Mouse (Mus musculus): Measurements from ENCODE around the gene Ap1g2. TPM values are rescaled to one million over a fixed set of nuclear protein-coding genes. Genes with fewer than 3 reads are reported as not detected.

The Ap1g2 gene
- total RNA-seq, 2 experiments from 2014 or later: 4.6 to 5.0 TPM

DNA sequence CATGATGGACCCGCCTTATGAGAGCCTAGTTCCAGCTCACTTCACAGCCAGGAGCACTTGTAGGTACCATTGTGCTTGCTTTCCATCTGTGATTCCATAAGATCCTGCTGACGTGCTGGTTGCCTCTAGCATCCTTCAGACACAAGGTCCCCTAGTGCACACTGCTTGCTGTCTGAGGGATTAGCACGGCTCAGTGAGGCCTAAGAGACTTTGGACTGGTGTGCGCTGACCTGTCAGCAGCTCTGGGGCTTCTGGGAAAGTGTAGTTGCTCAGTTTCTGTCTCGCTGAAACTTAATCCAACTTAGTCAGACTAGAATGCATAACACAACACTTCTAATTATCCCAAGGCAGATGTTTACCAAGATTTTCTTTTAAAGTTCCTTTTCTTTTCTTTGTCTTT, 46.5 kb downstream of the Ap1g2 start:
- DNase-seq: no peak

- DNase-seq: no peak
Observed at GRCm38 (mm10) chr14:55059009-55059408, 47.4 kb downstream of the Ap1g2 start.

DNA sequence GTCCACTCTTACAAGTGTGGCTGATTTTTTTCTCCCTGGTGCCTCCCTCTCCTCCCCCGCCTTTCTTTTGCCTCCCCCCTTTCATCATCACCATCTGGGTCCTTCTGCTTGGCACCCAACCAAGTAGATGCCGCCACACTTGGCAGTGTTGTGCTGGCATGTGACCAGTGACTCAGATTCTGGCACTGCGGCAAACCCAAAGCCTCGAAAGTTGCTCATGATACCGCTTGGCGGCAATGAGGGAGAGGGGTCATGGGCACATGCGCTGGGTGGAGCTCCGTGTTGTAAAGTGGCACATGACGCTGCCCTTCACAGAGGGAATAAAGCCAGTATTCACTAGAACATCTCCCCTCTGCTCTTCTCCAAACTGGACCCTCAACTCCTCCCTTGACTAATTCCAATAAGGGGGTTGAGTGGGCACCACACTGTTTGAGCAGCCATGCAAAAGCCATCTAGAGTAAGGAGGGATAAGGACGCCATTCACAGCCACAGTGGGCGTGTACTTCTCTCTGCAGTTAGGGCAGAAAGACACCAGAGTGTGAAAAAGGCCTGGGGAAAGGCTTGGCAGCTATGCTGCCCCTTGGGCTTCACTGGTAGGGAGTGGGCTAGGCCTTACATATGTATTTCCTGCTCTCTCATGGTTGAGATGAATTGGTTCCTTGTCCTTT, 51.1 kb downstream of the Ap1g2 start:
- DNase-seq: peak; percentile 51

- no peak for DNase-seq
Observed at GRCm38 (mm10) chr14:55054191-55054749, 52.1 kb downstream of the Ap1g2 start.

DNA sequence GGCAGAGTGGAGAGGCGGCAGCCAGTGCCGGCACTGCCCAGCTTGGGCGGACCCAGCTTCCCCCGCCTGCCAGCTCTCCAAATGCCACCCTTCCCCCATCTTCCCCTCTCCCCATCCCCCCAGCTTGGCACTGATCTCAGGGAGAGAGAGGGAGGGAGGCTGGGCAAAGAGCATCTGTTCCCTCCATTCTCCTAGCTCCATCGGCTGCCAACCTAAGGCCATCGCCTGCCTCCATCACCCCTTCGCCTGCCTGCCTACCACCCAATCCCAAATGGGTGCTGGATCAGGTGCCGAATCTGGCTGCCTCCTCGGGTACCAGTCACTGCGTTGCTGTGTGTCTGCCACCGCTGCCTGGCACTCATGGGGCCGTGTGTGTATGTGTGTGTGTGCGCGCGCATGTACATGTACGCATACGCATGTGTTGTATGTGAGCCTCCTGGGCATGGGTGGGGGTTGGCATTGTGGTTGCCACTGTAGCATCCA, 52.6 kb downstream of the Ap1g2 start:
- DNase-seq: peak; percentile 33

DNA sequence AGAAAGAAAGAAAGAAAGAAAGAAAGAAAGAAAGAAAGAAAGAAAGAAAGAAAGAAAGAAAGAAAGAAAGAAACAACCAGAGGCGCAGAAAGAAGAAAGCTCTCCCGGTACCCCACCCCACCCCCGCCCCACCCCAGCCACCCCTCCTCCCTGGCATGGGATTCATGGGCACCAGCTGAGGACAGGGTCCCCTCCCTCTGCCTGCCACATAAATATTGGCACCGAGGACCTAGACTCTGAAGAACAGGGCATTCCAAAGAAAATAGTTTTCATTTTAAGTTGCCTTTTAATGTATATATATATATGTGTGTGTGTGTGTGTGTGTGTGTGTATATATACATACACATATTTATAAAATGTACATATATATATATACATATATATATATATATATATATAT, 53.3 kb downstream of the Ap1g2 start:
- no peak for DNase-seq

DNA sequence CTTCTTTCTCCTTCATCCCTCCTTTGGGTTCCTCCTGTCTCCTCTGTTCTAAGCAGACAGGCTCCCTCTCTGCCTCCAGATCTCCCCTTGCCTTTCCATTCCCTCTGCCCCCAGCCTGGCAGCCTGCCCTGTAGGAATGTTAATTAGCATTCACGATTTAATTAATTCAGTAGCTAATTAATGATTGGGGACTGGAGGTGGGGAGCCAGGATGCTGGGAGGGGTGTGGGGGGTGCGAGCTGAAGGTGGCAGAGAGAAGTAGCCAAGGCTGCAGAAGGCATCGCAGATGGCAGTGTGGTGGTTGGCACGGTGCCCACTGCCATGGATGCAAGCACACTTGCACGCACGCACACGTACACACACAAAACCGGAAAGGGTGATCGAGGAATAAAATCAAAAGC, 53.9 kb downstream of the Ap1g2 start:
- peak; percentile 42 for DNase-seq

Other genes starting within 250 kb of the Ap1g2 start
- 1 to 10 TPM; 6.8 to 8.4 TPM for gene Homez, start 235.6 kb downstream of the Ap1g2 start, total RNA-seq (2021)
- gene Ppp1r3e, start 229.0 kb downstream of the Ap1g2 start, total RNA-seq (2021): 1 to 10 TPM; 4.2 to 6.8 TPM
- 10 to 100 TPM; 28.2 to 29.3 TPM for gene Bcl2l2, start 223.2 kb downstream of the Ap1g2 start, total RNA-seq (2021)
- gene Gm20521, start 223.2 kb downstream of the Ap1g2 start, total RNA-seq (2021): 1 to 10 TPM in 1 of 2 experiments, under 1 TPM in 1; 0.94 to 5.0 TPM
- gene Pabpn1, start 214.1 kb downstream of the Ap1g2 start, total RNA-seq (2021): 10 to 100 TPM; 80.2 to 99.9 TPM
- 10 to 100 TPM; 11.8 to 13.9 TPM for gene Slc22a17, start 193.5 kb downstream of the Ap1g2 start, total RNA-seq (2021)
- gene Efs, start 180.5 kb downstream of the Ap1g2 start, total RNA-seq (2021): 10 to 100 TPM; 12.6 to 16.0 TPM
- not detected for gene Il25, start 173.9 kb downstream of the Ap1g2 start, total RNA-seq (2021)
- 1 to 10 TPM; 1.6 to 3.3 TPM for gene Cmtm5, start 170.3 kb downstream of the Ap1g2 start, total RNA-seq (2021)
- gene Myh6, start 139.7 kb downstream of the Ap1g2 start, total RNA-seq (2021): 100 to 1,000 TPM in 1 of 2 experiments, 10 to 100 TPM in 1; 90.4 to 107 TPM
- not detected for gene Gm17428, start 129.7 kb downstream of the Ap1g2 start, total RNA-seq (2021)
- gene Myh7, start 112.0 kb downstream of the Ap1g2 start, total RNA-seq (2021): 100 to 1,000 TPM; 393 to 495 TPM
- gene Ngdn, start 91.1 kb downstream of the Ap1g2 start, total RNA-seq (2021): 10 to 100 TPM; 22.4 to 24.1 TPM
- gene Zfhx2, start 14.3 kb downstream of the Ap1g2 start, total RNA-seq (2021): 1 to 10 TPM; 1.8 to 3.0 TPM
- gene Thtpa, start 11.8 kb downstream of the Ap1g2 start, total RNA-seq (2021): 10 to 100 TPM; 12.8 to 13.9 TPM
- 1 to 10 TPM; 1.5 to 1.6 TPM for gene Jph4, start 10.3 kb upstream of the Ap1g2 start, total RNA-seq (2021)
- not detected for gene Dhrs2, start 115.4 kb upstream of the Ap1g2 start, total RNA-seq (2021)